Mouse (Mus musculus) lung, embryonic 16.5 days (tissue): ENCODE measurements around the gene Malsu1. TPM values are rescaled to one million over a fixed set of nuclear protein-coding genes. Genes with fewer than 3 reads are reported as not detected.

Experiments used
- ATAC-seq: fragments of 200-750 bp; cut with Nextera tagmentation; 2 replicates; pipeline ENCODE4 v1.8.0; 2017; ENCODE audit warnings: low read depth, mild to moderate bottlenecking, moderate library complexity
- H3K27ac ChIP-seq: fragments of 300-500 bp; sonication (generic); 2 replicates; pipeline ENCODE4 v1.5.1; 2014; ENCODE audit warnings: mild to moderate bottlenecking, control low read depth, low read length
- H3K27me3 ChIP-seq: fragments of 300-500 bp; sonication (generic); 2 replicates; pipeline ENCODE4 v1.6.1; 2014; ENCODE audit warnings: low read depth, low read length, mixed read lengths; ENCODE audit not compliant: control insufficient read depth, insufficient read depth
- H3K36me3 ChIP-seq: fragments of 300-500 bp; sonication (generic); 2 replicates; pipeline ENCODE4 v1.6.1; 2014; ENCODE audit warnings: low read length; ENCODE audit not compliant: control insufficient read depth, insufficient read depth
- H3K4me1 ChIP-seq: fragments of 300-500 bp; sonication (generic); replicated peaks from 2 replicates; pipeline ENCODE4 v1.6.1; 2014; ENCODE audit warnings: low read length, mixed read lengths; ENCODE audit not compliant: control insufficient read depth, insufficient read depth
- H3K4me2 ChIP-seq: fragments of 300-500 bp; sonication (generic); 2 replicates; pipeline ENCODE4 v1.6.1; 2014; ENCODE audit warnings: low read depth, low read length, control low read depth
- H3K4me3 ChIP-seq: fragments of 300-500 bp; sonication (generic); 2 replicates; pipeline ENCODE4 v1.5.1; 2014; ENCODE audit warnings: mild to moderate bottlenecking, low read length, control low read depth
- H3K9ac ChIP-seq: fragments of 300-500 bp; sonication (generic); 2 replicates; pipeline ENCODE4 v1.6.1; 2014; ENCODE audit warnings: low read length, control low read depth
- H3K9me3 ChIP-seq: fragments of 300-500 bp; sonication (generic); 2 replicates; pipeline ENCODE4 v1.6.1; 2016; ENCODE audit warnings: low read length; ENCODE audit not compliant: control insufficient read depth
- WGBS: fragments of 180-500 bp; shearing (Covaris S2); extraction: QIAGEN DNeasy Blood & Tissue Kit; methylation state at CpG from one replicate; pipeline ENCODE4 v1.1.7; 2014; 5-methylcytosine and 5-hydroxymethylcytosine counted together
- polyA plus RNA-seq: library from polyadenylated mRNA; unstranded; fragments of >200 nt; fragmentation: Nextera tagmentation; extraction: Ambion mirVana; gene quantifications from 2 replicates; pipeline ENCODE4 v1.2.1, GENCODE M21; 2015

Gene Malsu1
- polyA plus RNA-seq, 1 experiment from 2014 or later: 77.4 TPM

GRCm38 (mm10) chr6:49056009-49056408, 17.6 kb upstream of the Malsu1 start:
- 76% methylated on average over 9 of the region's 9 CpGs for WGBS

GRCm38 (mm10) chr6:49057053-49058021, 16.3 kb upstream of the Malsu1 start:
- Histone ChIP-seq H3K27ac (no peak overlapping the region), H3K4me3 (no peak overlapping the region), H3K9ac (no peak overlapping the region), H3K4me1 (no peaks in the 10 kb centered on the region), H3K27me3 (no peaks in the 10 kb centered on the region), H3K9me3 (no peaks in the 10 kb centered on the region), H3K36me3 (no peaks in the 10 kb centered on the region), H3K4me2 (no peak overlapping the region)
- peak; percentile 62 for ATAC-seq
- 35% methylated on average over 8 of the region's 8 CpGs for WGBS

More at GRCm38 (mm10) chr6:49056009-49056408, 17.6 kb upstream of the Malsu1 start:
- H3K9ac ChIP-seq: no peak overlapping the region
- no peak overlapping the region for H3K4me2 ChIP-seq
- H3K27me3 ChIP-seq: no peaks in the 10 kb centered on the region
- no peaks in the 10 kb centered on the region for H3K36me3 ChIP-seq
- H3K4me1 ChIP-seq: no peaks in the 10 kb centered on the region
- no peaks in the 10 kb centered on the region for H3K9me3 ChIP-seq
- H3K4me3 ChIP-seq: no peak overlapping the region
- ATAC-seq: no peak
- no peak overlapping the region for H3K27ac ChIP-seq

GRCm38 (mm10) chr6:49068361-49068760, 5.2 kb upstream of the Malsu1 start:
- no peak overlapping the region for H3K4me3 ChIP-seq
- H3K9ac ChIP-seq: no peak overlapping the region
- H3K27ac ChIP-seq: no peak overlapping the region
- H3K27me3 ChIP-seq: no peaks in the 10 kb centered on the region
- no peaks in the 10 kb centered on the region for H3K9me3 ChIP-seq
- no peak for ATAC-seq
- H3K4me2 ChIP-seq: no peak overlapping the region
- no peaks in the 10 kb centered on the region for H3K36me3 ChIP-seq
- 42% methylated on average over 4 of the region's 4 CpGs for WGBS
- no peaks in the 10 kb centered on the region for H3K4me1 ChIP-seq

GRCm38 (mm10) chr6:49074117-49074490, 509 bp downstream of the Malsu1 start:
- Histone ChIP-seq H3K4me3 (peak overlapping the region; percentile 96), H3K4me1 (peaks cover 9% of the 10 kb centered on the region), H3K36me3 (no peaks in the 10 kb centered on the region), H3K27ac (peak overlapping the region; percentile 80), H3K4me2 (peak overlapping the region; percentile 84), H3K27me3 (no peaks in the 10 kb centered on the region), H3K9me3 (no peaks in the 10 kb centered on the region), H3K9ac (peak overlapping the region; percentile 99)
- WGBS: under 1% methylated on average over 19 of the region's 19 CpGs
- peak; percentile 55 for ATAC-seq

- Histone ChIP-seq H3K27ac (no peak overlapping the region), H3K4me3 (no peak overlapping the region), H3K36me3 (no peaks in the 10 kb centered on the region), H3K27me3 (no peaks in the 10 kb centered on the region), H3K4me2 (no peak overlapping the region), H3K9ac (no peak overlapping the region), H3K4me1 (peaks cover 9% of the 10 kb centered on the region), H3K9me3 (no peaks in the 10 kb centered on the region)
- no peak for ATAC-seq
- 74% methylated on average over 2 of the region's 2 CpGs for WGBS
Observed at GRCm38 (mm10) chr6:49077894-49078293, 4.3 kb downstream of the Malsu1 start.

GRCm38 (mm10) chr6:49079313-49079712, 5.7 kb downstream of the Malsu1 start:
- Histone ChIP-seq H3K27ac (no peak overlapping the region), H3K4me2 (no peak overlapping the region), H3K4me1 (peaks cover 9% of the 10 kb centered on the region), H3K36me3 (peaks cover 6% of the 10 kb centered on the region; the same call in 1 of the 2 replicates), H3K9ac (no peak overlapping the region), H3K4me3 (no peak overlapping the region), H3K27me3 (no peaks in the 10 kb centered on the region), H3K9me3 (no peaks in the 10 kb centered on the region)
- 85% methylated on average over 1 of the region's 1 CpGs for WGBS
- ATAC-seq: no peak

- H3K36me3 ChIP-seq: peaks cover 31% of the 10 kb centered on the region
- ATAC-seq: no peak
- 87% methylated on average over 4 of the region's 4 CpGs for WGBS
- no peak overlapping the region for H3K27ac ChIP-seq
- no peak overlapping the region for H3K4me3 ChIP-seq
- H3K4me1 ChIP-seq: no peaks in the 10 kb centered on the region
- H3K9me3 ChIP-seq: no peaks in the 10 kb centered on the region
- H3K9ac ChIP-seq: no peak overlapping the region
- no peak overlapping the region for H3K4me2 ChIP-seq
- H3K27me3 ChIP-seq: no peaks in the 10 kb centered on the region
Observed at GRCm38 (mm10) chr6:49083008-49083407, 9.4 kb downstream of the Malsu1 start.

- no peak for ATAC-seq
Observed at GRCm38 (mm10) chr6:49094968-49095367, 21.4 kb downstream of the Malsu1 start.

GRCm38 (mm10) chr6:49096421-49096820, 22.8 kb downstream of the Malsu1 start:
- peaks cover 8% of the 10 kb centered on the region for H3K36me3 ChIP-seq
- H3K9ac ChIP-seq: peak overlapping the region; percentile 45
- H3K4me2 ChIP-seq: peak overlapping the region; percentile 24
- H3K4me1 ChIP-seq: peaks cover 30% of the 10 kb centered on the region
- peak overlapping the region; percentile 96 for H3K27ac ChIP-seq
- no peaks in the 10 kb centered on the region for H3K27me3 ChIP-seq
- WGBS: 43% methylated on average over 7 of the region's 7 CpGs
- no peak overlapping the region for H3K4me3 ChIP-seq
- no peaks in the 10 kb centered on the region for H3K9me3 ChIP-seq
- ATAC-seq: peak; percentile 75

More at GRCm38 (mm10) chr6:49094968-49095367, 21.4 kb downstream of the Malsu1 start:
- Histone ChIP-seq H3K4me3 (no peak overlapping the region), H3K27me3 (no peaks in the 10 kb centered on the region), H3K4me2 (no peak overlapping the region), H3K9ac (no peak overlapping the region), H3K4me1 (peaks cover 30% of the 10 kb centered on the region), H3K27ac (no peak overlapping the region), H3K36me3 (peaks cover 19% of the 10 kb centered on the region), H3K9me3 (no peaks in the 10 kb centered on the region)
- WGBS: 83% methylated on average over 10 of the region's 10 CpGs
